Mouse (Mus musculus) monocyte, adult 2 months (primary cell): Measurements from ENCODE around the gene Gjb4.

Experiments used
- DNase-seq, 2 experiments: peaks; one replicate each; pipeline ENCODE4 v3.0.0; 2022; ENCODE audit warnings: low spot score in 2 of 2, low read depth in 1 of 2

The Gjb4 gene

DNA sequence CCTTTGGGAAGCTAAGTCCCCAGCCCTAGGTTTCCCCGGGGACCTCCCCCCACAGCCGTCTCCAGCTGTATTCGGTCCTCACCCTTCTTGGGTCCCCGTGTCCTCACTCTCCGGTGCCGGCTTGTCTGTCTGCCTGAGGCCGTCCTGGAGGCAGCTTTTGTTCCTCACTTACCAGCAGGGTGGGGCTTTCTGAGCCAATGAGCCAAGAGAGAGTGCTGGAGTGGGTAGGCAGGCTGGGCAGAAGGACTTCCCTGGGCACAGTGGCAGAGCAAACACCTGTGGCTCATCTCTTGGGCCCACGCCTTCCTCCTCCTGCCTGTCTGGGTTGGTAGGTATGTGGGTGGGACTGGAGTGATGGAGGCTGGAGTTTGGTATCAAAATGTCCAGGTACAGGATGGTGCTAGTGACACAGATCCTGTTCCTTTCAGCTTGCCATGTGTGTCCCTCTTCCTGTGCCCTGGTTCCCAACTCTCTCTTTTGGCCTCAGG is at the start of gene Gjb4:
Gene Gjb4, minus strand, starts transcription at position 131 of the 488 bp plus-strand sequence.
- no peak for DNase-seq

DNA sequence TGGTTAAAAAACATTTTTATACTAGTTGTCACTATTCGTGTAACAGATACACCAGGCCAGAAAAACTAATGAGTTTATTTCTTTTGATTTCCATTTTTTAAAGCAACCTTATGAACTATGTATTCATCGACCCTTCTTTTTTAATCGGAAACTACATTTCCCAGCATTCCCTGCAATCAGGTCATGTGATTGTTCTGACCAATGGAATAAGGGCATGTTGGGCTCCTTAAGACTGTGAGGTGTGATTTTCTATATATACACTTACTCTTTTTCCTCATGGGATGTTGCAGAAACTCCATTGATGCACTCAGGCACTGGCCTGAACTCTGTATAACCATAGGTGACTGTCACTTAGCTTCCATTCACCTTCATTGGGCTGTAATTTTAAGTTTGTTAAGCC is 48.7 kb upstream of the Gjb4 start:
- DNase-seq = no peak

DNA sequence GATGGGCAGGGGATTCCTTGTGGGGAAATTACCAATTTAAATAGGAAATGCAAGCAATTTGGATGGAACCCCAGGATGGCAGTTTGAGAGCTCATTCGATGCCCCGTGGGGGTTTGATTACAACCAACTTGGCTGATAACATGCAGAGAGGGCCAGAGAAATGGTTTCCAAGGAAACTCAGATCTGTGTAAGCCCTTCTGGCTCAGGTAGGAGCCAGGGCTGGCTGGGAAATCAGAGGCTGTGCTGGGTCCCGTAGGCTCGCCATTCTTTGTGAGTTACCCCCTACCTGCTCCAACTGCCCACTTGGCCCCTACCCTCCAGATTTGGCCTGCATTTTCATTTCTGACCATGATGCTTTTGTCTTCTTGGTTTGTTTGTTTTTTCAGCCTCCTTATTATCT is 48.3 kb upstream of the Gjb4 start:
- no peak for DNase-seq

DNA sequence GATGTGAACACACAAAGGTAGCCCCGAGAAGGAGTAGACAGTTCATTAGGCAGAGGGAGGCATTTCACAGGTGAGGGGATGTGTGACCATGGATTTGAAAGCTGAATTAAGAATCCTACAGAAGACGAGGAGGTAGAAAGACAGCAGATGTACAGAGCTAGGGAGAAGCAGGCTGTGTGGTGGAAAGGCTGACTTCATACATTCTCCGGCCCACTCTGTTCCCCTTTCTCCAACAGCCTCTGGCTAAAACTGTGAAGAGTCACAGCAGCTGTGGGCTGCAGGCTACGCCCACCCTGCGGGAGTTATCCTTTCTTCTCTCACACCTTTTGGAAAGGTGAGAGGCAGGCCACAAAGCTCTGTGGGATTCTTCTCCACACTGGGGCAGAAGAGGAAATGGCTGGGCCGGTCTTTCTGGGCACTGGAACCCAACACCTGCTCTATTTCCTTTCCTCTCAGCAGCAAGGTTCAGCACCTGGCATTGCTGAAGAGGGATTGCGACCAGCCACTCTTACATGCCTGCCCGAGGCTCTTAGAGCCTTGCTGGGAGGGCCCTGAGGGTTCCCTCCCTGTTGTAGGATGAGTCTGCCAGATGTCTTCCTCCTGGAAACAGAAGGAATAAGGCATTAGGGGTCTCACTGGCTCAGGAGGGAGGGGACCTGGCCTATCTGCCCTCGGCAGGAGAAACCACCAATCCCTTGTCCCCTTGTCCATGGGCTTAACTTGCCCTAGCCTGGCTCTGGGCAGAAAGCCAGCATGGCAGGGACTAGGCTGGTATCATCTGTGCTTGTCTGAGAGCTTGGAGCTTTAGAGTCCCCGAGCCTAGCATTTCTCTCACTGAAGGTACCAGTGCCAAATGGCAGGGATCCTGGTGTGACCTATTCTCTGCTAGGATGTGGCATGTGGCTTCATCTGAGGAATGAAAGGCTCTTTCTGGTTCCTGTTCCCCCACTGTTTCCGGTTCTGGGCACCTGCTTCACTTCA is 46.6 kb upstream of the Gjb4 start:
- no peak for DNase-seq

DNA sequence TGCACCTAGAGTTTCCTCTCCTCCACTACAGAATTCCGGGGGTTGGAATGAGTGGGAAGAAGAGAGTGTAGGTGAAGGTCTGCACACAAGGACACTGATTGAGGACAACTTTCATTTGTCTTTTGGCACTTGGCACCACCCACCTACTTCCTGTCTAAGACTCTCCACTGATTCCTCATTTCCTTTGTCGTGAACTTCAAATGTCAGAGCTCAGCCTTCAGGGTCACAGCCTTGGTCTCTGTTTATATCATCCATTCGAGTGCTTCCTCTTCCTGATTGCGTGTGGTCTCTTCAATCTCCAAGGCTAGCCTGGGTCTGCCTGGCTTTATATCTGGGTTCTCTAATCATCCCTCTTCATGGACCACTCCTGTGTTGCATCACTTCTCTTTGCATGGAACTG is 41.7 kb upstream of the Gjb4 start:
- no peak for DNase-seq

DNA sequence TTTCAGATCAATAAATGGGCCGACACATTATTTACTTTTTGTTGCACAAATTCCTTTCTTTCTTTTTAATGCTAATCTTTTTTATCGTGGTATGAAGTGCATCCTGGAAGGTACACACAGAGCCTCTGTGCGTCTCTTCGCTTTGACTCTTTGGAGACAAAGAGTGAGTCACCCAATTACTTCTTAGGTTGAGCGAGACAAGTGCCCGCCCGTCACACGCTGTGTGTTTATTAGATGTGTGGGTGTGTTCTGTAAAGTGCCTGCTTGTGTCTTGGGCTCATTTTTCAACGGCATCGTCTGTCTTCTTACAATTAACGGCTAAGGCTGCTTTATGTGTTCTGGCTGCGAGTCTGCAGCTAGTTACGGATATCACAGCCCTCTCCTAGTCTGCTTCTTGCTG is 35.8 kb upstream of the Gjb4 start:
- DNase-seq = no peak

DNA sequence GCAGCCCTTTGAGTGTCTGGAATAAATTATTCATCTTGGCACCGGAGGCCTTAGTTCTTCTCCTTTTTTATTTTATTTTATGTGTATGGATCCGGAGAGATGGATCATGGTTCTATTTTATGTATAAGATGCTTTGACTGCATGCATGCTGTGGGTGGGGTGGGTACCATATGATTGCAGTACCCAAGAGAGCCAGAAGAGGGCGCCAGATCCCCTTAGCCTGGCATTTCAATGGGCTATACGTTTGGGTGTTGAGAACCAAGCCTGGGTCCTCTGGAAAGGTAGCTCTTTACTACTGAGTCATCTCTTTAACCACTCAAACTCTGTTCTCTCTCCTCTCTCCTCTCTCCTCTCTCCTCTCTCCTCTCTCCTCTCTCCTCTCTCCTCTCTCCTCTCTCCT is 23.5 kb upstream of the Gjb4 start:
- DNase-seq = no peak

DNA sequence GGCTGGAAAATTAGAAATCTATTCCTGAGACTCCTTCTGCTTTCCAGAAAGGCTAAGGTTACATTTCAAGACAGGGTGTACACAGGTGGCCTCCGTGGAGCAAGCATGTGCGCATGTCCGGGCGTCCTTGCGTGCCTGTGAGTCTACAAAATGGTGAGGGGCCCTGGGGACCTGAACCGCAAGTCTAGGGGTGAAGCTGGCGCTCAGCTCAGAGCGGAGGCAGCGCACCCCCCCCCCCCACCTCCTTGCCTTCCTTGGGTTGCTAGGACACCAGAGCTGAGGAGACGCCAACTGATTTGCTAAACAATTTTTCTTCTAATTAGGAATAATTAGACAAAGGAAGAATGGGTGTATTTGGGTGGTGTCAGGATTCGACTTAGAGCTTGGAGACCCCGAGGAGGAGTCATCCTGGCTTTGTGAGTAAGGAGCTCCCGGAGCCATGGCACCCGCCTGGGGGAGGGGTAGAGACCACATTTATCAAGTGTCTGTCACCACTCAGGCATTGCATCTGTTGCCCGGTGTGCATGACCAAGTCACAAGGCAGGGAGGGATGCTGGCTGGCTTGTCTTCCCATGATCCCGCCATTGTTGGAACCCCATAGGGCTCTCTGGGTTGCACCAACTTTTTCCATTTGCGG is 21.8 kb upstream of the Gjb4 start:
- no peak for DNase-seq

DNA sequence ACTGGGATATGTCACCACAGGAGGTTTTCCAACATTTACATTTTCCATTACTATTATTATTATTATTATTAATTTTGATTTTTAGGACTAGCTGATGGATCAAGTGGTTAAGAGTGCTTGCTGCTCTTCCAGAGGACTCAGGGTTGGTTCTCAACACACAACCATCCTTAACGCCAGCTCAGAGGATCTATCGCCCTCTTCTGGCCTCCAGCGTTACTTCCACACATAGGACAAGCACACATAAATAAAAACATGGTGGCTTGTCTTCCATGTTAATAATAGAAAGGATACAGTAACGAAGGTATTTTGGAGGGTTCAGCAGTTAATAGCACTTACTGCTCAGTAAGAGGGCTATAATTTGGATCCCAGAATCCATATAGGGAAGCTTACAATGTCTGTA is 20.8 kb upstream of the Gjb4 start:
- no peak for DNase-seq

DNA sequence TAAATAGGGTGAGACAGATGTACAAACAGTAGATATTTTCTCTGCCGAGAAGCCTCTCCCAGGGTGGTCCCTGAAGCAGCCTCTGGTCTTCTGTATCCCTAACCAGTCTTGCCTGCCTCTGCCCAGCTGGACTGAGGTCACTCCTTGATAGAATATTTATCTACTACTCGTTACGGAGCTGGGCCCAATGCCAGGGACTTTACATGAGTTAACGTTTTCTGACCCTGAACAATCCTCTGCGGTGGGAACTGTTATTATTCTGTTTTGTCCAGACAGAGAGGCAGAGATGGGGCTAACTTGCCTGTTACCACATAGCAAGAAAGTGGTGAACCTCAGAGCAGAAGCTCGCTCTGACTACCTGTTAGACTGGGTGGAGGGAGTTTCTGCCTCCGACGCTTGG is 19.6 kb upstream of the Gjb4 start:
- no peak for DNase-seq

DNA sequence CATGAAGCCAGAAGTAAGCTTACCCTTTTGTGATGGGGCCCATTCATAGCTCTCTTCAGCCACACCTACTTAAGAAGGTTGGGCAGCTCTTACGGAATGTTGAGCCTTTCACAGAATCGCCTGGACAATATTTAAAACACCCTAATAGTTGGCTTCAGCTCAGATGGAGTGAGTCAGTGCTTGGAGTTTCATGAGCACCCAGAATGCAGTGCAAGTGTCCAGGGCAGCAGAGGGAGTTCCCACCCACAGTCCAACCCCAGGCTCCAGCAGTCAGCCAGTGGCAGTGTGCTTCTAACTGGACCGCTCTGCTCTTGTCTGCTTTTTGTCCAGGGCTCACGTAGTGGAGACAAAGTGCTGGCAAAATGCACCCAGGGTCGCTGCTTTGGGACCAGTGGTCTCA is 17.7 kb upstream of the Gjb4 start:
- no peak for DNase-seq

DNA sequence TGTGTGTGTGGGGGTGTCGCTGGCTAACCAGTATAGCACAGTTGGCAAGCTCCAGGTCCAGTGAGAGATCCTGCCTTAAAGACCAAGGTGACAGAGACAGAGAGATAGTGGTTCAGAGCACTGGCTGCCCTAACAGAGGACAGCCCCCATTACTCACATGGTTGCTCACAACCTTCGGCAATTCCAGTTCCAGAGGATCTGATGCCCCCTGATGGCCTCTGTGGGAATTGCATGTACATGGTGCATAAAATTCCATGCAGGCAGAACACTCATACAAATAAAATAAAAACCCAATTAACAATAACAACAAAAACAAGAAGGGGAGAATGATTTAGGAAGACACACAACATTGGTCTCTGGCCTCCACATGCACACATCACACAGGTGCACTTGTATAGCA is 16.6 kb upstream of the Gjb4 start:
- no peak for DNase-seq

DNA sequence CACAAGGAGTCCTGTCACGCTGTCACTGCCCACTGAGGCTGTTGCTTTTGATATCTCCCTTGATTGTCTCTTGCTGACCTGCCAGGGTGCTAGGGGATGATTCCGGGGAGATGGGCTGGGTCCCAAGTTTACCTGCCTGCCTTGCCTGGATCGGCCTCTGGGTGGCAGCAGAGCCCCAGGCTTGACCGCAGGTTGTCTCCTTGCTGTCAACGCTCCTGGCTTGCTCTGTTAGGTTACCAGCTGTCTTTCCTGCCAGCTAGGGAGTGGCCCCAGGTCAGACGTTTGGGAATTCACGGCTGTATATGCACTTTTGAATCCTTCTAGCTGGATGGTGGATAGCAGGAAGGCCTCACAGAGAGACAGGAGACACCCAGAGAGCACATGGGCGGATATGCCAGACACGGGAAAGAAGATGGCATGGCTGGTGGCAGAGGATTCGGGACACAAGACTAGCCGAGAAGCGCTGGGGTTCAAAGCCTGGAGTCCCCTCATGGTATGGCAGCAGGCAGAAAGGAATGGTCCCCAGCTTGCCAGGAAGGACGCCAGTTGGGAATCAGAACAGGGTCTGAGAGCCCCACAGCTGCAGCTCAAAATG is 14.6 kb upstream of the Gjb4 start:
- DNase-seq = no peak

DNA sequence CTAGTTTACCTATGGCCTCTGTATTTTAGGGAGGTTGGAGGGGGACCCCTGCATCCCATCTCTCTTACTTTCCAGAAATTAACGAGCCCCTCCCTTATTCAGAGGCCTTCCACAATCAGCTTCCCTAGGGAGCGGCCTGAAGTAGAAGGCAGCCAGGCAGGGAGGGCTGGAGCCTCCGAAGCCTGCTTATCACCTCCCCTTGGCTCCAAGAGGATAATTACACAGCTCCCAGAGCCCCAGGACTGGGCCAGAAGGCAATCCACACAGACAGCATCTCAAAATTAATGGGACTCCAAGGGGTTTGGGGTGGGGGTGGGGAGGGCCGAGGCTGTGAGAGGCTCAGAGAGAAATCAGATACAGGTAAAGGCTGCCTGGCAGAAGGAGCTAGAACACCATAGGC is 12.0 kb upstream of the Gjb4 start:
- DNase-seq = no peak

DNA sequence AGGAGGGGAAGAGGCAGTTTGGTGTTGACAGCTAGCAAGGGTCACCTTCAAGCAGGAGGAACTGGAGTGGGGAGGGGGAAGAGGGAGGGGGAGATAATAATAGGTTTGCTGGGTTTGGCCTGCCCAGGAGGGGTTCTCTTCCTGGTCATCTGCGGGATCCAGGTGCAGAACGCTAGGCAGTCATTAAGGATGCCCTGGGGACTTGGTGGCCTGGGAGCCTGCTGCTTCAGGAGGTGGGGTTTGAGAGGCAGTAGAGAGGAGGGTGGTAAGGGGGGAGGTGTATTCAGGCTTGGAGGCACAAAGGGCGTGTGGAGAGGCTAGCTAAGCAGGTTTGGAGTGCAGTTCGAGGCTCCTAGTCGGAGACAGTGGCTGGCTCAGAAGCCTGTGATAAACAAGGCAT is 11.6 kb upstream of the Gjb4 start:
- DNase-seq = no peak

DNA sequence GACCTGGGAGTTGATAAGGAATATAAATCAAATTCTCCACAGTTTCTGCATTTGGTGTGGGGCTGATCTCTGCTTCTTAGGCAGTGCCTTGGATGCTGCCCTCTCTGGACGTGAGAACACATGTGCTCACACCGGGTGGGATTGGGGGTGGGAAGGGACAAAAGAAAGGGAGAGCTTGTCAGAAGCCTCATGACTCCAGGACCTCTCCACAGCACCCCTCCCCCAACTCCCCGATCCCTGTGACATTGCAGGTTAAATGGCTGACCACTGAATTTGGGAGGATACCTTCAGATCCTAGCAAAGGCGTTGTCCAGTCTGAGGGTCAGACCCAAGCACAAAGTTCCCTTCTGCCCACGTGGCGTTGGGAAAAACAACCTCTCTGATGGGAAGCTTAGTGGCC is 10.6 kb upstream of the Gjb4 start:
- DNase-seq = no peak

DNA sequence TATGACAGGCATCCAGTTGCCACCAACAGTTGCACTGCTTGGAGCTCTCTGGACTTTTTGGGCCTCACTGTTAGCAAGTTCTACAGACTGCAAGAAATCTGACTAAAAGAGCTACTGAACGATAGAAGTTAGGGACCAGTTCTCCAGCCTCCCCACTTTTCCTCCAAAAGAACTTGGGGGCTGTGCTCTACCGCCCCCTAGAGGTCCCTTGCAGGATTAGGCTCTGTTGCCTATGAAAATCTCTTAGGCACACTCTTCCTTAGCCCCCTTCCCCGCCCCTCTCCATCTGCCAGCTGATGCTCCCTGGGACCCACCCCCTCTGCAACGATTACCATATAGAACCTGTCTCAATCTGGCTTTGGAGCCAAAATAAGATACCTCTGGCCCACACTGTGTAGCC is 9.4 kb upstream of the Gjb4 start:
- DNase-seq = no peak

DNA sequence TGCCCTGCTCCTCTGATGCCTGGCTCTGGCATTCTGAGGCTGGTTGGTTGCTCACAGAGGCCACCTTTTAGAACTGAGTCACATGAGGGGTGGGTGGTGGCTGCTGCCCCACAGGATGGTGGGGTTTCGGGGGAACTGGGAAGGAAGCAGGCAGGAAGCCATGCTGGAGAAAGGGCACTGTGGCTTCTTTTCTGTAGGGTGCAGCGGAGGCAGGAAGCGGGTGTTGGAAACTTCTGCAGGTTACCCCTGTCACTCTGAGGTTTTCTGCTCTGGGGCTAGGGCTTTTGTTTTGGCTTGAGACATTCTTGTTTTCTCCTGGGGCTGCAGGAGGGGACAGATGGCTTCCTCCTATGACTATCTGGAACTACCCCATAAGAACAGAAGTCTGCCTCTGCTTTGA is 8.6 kb upstream of the Gjb4 start:
- no peak for DNase-seq

DNA sequence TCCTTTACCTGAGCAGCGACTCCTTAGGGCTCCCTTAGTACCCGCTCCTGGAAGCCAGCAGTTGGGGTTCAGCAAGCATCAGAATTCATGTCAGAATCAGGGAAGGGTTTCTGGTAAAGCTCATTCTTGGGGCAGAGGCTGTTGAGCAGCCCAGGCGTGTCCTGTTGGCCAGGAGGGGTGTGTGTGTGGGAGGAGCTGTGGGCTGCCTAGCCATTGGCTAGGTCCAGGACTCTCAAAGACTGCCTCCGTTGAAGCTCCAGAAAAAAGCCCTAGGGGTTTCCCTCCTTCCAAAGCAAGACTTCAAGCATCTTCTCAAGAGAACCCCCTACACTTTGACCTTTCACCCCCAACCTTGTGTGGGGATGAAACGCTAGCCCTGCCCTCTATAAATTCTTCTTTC is 4.1 kb upstream of the Gjb4 start, which contains the start of gene Gjb5:
Gene Gjb5, minus strand, starts transcription at position 164 of the 400 bp plus-strand sequence.
- no peak for DNase-seq

DNA sequence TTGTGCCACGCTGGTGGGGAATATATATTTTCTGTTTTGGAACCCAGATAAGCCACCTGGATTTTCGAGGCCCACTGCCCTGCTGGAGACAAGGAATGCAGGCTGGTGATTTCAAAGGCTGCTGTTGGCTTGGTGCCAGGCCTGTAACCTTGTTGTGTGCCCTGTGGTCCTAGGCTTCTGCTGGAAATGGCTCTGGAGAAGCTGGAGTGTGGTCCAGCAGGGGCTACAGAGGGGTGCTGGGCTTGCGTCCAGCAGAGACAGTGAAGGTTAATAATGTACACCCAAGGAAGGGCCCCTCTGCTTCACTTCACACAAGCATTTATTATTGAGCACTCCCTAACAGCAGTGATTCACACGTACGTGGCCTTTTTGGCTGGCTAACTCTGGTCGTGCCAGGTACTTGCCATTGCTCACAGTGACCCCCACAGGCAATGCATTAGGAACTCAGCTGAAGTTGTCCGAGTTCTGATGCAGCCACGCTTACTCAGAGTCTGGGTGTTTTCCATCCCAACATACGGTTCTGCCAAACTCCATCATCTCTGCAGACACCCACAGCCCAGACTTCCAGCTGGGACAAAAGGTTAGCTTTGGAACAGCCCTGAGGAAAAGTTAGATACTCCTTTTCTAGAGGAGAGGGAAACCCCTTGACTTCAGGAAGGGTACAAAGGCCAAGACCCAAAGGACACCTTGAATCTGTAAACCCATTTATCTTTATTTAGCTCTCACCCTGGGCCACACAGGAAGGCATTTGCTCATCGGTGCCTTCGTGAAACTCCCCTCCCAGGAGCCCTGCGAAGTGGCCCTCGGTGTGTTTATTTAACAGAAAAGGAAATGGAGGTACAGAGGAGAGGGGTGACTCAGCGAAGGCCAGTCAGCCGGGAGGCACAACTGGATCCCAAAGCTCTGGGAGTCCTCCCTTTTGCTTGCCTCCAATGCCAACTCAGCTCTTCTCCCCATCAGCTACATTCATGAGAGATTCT is 915 bp upstream of the Gjb4 start:
- DNase-seq = no peak

DNA sequence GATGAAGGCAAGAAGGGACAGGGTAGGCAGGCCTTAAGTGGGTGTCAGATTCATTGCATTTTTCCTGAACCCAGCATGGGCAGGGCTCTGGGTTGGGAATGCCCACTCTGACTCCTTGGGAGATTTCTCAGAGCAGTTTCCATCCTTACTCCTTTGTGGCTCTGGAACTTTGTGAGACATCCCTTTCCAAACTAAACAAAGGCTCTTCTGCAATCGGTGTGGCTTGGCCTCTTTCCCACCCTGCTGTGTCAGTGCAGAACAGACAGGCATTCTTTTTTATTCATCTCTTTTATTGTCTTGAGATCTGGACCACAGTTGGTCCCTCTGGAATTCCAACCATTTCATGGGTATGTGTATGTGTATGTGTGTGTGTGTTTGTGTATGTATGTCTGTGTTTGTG is 1.3 kb downstream of the Gjb4 start:
- DNase-seq = no peak
